Mouse (Mus musculus) MEL (cell line): ENCODE data around the gene Ankrd44. TPM values are rescaled to one million over a fixed set of nuclear protein-coding genes. Genes with fewer than 3 reads are reported as not detected.

ENCODE experiments used
- DNase-seq: peaks from one replicate; pipeline ENCODE4 v3.0.0; 2011; ENCODE audit warnings: low read depth, low spot score
- H3K27ac ChIP-seq: 2 replicates; pipeline ENCODE4 v1.5.1; 2012; ENCODE audit warnings: low read depth, mild to moderate bottlenecking, control low read depth, low read length, moderate library complexity; ENCODE audit not compliant: control insufficient read depth
- H3K27me3 ChIP-seq, 2 experiments: fragments of 150-350 bp in 1 of 2; sonication (generic) in 1 of 2; 2 replicates each; pipeline ENCODE4 v1.6.1; 2012; ENCODE audit warnings: low read length in 2 of 2, mild to moderate bottlenecking in 2 of 2, improper control_type of control experiment in 1 of 2, moderate library complexity in 1 of 2; ENCODE audit not compliant: insufficient read depth in 2 of 2, control insufficient read depth in 1 of 2
- H3K36me3 ChIP-seq, 2 experiments: 2 replicates each; pipeline ENCODE4 v1.6.1; 2012 to 2014; ENCODE audit warnings: low read length in 2 of 2, improper control_type of control experiment in 1 of 2, inconsistent platforms in 1 of 2, mild to moderate bottlenecking in 1 of 2; ENCODE audit not compliant: insufficient read depth in 2 of 2, control insufficient read depth in 1 of 2
- H3K4me1 ChIP-seq, 2 experiments: fragments of 150-350 bp in 1 of 2; sonication (generic) in 1 of 2; 2 replicates each; pipeline ENCODE4 v1.6.1; 2012; ENCODE audit warnings: low read length in 2 of 2, improper control_type of control experiment in 1 of 2, mild to moderate bottlenecking in 1 of 2; ENCODE audit not compliant: insufficient read depth in 2 of 2, control insufficient read depth in 1 of 2
- H3K4me3 ChIP-seq, 2 experiments: fragments of 150-350 bp in 1 of 2; sonication (generic) in 1 of 2; 2 replicates each; pipeline ENCODE4 v1.5.1; 2012; ENCODE audit warnings: low read depth in 2 of 2, low read length in 2 of 2, mild to moderate bottlenecking in 2 of 2, moderate library complexity in 2 of 2, control low read depth in 1 of 2, improper control_type of control experiment in 1 of 2; ENCODE audit not compliant: control insufficient read depth in 1 of 2, insufficient read depth in 1 of 2
- H3K79me2 ChIP-seq: 2 replicates; pipeline ENCODE4 v1.6.1; 2012; ENCODE audit warnings: mild to moderate bottlenecking, low read length, moderate library complexity; ENCODE audit not compliant: control insufficient read depth, poor library complexity, insufficient read depth
- H3K9ac ChIP-seq: 2 replicates; pipeline ENCODE4 v1.6.1; 2012; ENCODE audit warnings: low read depth, mild to moderate bottlenecking, control low read depth, low read length, moderate library complexity; ENCODE audit not compliant: control insufficient read depth, poor library complexity, severe bottlenecking
- H3K9me3 ChIP-seq: fragments of 150-350 bp; sonication (generic); replicated peaks from 2 replicates; pipeline ENCODE4 v1.6.1; 2012; ENCODE audit warnings: mild to moderate bottlenecking, low read length, improper control_type of control experiment, moderate library complexity; ENCODE audit not compliant: insufficient read depth
- CTCF ChIP-seq, 3 experiments: IDR thresholded peaks in 2 of 3; conservative IDR thresholded peaks in 1 of 3; 2 replicates each; pipeline ENCODE4 v1.5.1; 2011 to 2012; ENCODE audit warnings: low read length in 3 of 3, low read depth in 2 of 3, mild to moderate bottlenecking in 2 of 3, improper control_type of control experiment in 1 of 3, inconsistent platforms in 1 of 3, mixed read lengths in 1 of 3, moderate library complexity in 1 of 3; ENCODE audit not compliant: control insufficient read depth in 1 of 3, insufficient read depth in 1 of 3, poor library complexity in 1 of 3, severe bottlenecking in 1 of 3
- E2F4 ChIP-seq: IDR thresholded peaks from 2 replicates; pipeline ENCODE4 v1.6.1; 2011; ENCODE audit warnings: low read depth, low read length, improper control_type of control experiment, borderline replicate concordance
- ETS1 ChIP-seq: IDR thresholded peaks from 2 replicates; pipeline ENCODE4 v1.6.1; 2012; ENCODE audit warnings: low read depth, mild to moderate bottlenecking, inconsistent platforms, low read length, improper control_type of control experiment, moderate library complexity
- HCFC1 ChIP-seq: IDR thresholded peaks from 2 replicates; pipeline ENCODE4 v1.6.1; 2012; ENCODE audit warnings: low read depth, mild to moderate bottlenecking, inconsistent platforms, low read length, improper control_type of control experiment, moderate library complexity
- MEF2A ChIP-seq: IDR thresholded peaks from 2 replicates; pipeline ENCODE4 v1.6.1; 2014; ENCODE audit warnings: low read depth, mild to moderate bottlenecking, inconsistent platforms, low read length, improper control_type of control experiment; ENCODE audit not compliant: poor library complexity, insufficient replicate concordance, severe bottlenecking; ENCODE audit errors: extremely low read depth
- RAD21 ChIP-seq: IDR thresholded peaks from 2 replicates; pipeline ENCODE4 v1.6.1; 2011; ENCODE audit warnings: mild to moderate bottlenecking, low read depth, low read length, improper control_type of control experiment
- SMC3 ChIP-seq: IDR thresholded peaks from 2 replicates; pipeline ENCODE4 v1.6.1; 2011; ENCODE audit warnings: low read depth, low read length, improper control_type of control experiment
- polyA plus RNA-seq, 2 experiments: library from polyadenylated mRNA; stranded (reverse) in 1 of 2; unstranded in 1 of 2; fragments of >175 nt in 1 of 2; fragments of >200 nt in 1 of 2; gene quantifications; 2 replicates each; pipeline versions ENCODE4 v1.2.1 to v1.2.4; 2012; ENCODE audit warnings: low replicate concordance in 2 of 2, low read depth in 1 of 2; ENCODE audit not compliant: insufficient read length in 2 of 2, insufficient read depth in 1 of 2, missing spikeins in 1 of 2
- total RNA-seq: library from RNA; depleted of rRNA; stranded (reverse); fragments of 300-350 nt; gene quantifications from 2 replicates; pipeline ENCODE4 v1.2.3, GENCODE M21; 2012

The Ankrd44 gene
- total and polyA plus RNA-seq, 3 experiments = 2.3 to 4.4 TPM; not detected in 1

DNA sequence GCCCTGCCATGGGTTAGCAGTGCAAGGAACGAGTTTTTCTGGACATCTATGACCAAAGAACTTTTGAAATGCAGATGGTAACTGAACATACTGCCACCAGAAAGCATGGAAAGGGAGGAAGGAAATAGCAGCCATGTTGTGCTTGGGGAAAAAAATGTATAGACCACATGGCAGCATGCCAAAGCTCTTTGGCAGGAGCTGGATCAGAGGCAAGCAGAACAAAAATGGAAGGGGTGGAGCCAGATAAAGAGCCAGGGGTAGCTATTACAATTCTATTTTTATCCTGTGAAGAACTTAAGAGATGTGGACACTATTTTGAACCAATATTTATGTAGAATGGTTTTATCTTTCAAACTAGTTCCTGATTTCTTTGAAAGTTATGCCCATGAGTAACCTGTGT is 215.6 kb downstream of the Ankrd44 start (continued):
- TF ChIP-seq HCFC1 = no peak

- Histone ChIP-seq H3K4me1 (peaks cover 0 to 8% of the 10 kb centered on the region in 2 experiments; a peak in 3 of 4 replicates), H3K36me3 (peaks cover 0 to 11% of the 10 kb centered on the region in 2 experiments; a peak in 2 of 4 replicates), H3K9me3 (no peaks in the 10 kb centered on the region), H3K27me3 (no peaks in the 10 kb centered on the region)
- DNase-seq = no peak
- no peak for TF ChIP-seq MEF2A
- TF ChIP-seq, all 39 proteins: peak for 0
- no peak overlapping the region for H3K9ac ChIP-seq
- no peaks in the 10 kb centered on the region for H3K79me2 ChIP-seq
- no peak overlapping the region for H3K27ac ChIP-seq
- H3K4me3 ChIP-seq = no peak overlapping the region
Observed at GRCm38 (mm10) chr1:54707888-54708565, 218.2 kb downstream of the Ankrd44 start.

GRCm38 (mm10) chr1:54707036-54707887 is 218.9 kb downstream of the Ankrd44 start:
- Histone ChIP-seq H3K4me1 (peaks cover 0 to 8% of the 10 kb centered on the region in 2 experiments; a peak in 3 of 4 replicates), H3K9me3 (no peaks in the 10 kb centered on the region), H3K27ac (no peak overlapping the region), H3K36me3 (peaks cover 0 to 11% of the 10 kb centered on the region in 2 experiments; a peak in 2 of 4 replicates), H3K79me2 (no peaks in the 10 kb centered on the region), H3K9ac (no peak overlapping the region), H3K4me3 (no peak overlapping the region)
- no peak for TF ChIP-seq ETS1
- TF ChIP-seq, all 39 proteins: peak for 0
- H3K27me3 ChIP-seq = no peaks in the 10 kb centered on the region
- DNase-seq = no peak

GRCm38 (mm10) chr1:54706621-54707020 is 219.6 kb downstream of the Ankrd44 start:
- H3K27me3 ChIP-seq = no peaks in the 10 kb centered on the region
- H3K79me2 ChIP-seq = no peaks in the 10 kb centered on the region
- no peak overlapping the region for H3K9ac ChIP-seq
- DNase-seq = peak; percentile 49
- peaks cover 0 to 8% of the 10 kb centered on the region in 2 experiments; a peak in 3 of 4 replicates for H3K4me1 ChIP-seq
- TF ChIP-seq E2F4 = no peak
- TF ChIP-seq CTCF (IDR thresholded peaks at IDR 0.05 in 2 of 3, conservative IDR thresholded peaks at IDR 0.05 in 1 of 3; ENCODE audit: control insufficient read depth in 1 of 3, insufficient read depth in 1 of 3, low read depth in 2 of 3, low read length in 3 of 3, poor library complexity in 1 of 3, severe bottlenecking in 1 of 3) = peak; percentile 49 to 78 (median 66); a peak in 5 of 6 replicates
- peak; percentile 66 for TF ChIP-seq SMC3
- peak; percentile 35 for TF ChIP-seq RAD21
- H3K9me3 ChIP-seq = no peaks in the 10 kb centered on the region
- H3K36me3 ChIP-seq = peaks cover 0 to 11% of the 10 kb centered on the region in 2 experiments; a peak in 2 of 4 replicates
- no peak overlapping the region for H3K27ac ChIP-seq
- no peak overlapping the region for H3K4me3 ChIP-seq
